Mouse (Mus musculus) hindbrain, embryonic 10.5 days (tissue): Measurements from ENCODE around the gene Jtb. TPM values are rescaled to one million over a fixed set of nuclear protein-coding genes. Genes with fewer than 3 reads are reported as not detected.

ENCODE experiments used
- DNase-seq: peaks from one replicate; pipeline ENCODE4 v3.0.0-alpha.2; 2017; ENCODE audit warnings: low spot score
- H3K27ac ChIP-seq: fragments of 300-500 bp; sonication (generic); 2 replicates; pipeline ENCODE4 v1.5.1; 2016; ENCODE audit warnings: mild to moderate bottlenecking, moderate library complexity
- H3K27me3 ChIP-seq: fragments of 300-500 bp; sonication (generic); 2 replicates; pipeline ENCODE4 v1.6.1; 2016; ENCODE audit warnings: mild to moderate bottlenecking; ENCODE audit not compliant: poor library complexity, insufficient read depth, severe bottlenecking
- H3K36me3 ChIP-seq: fragments of 300-500 bp; sonication (generic); 2 replicates; pipeline ENCODE4 v1.6.1; 2016; ENCODE audit warnings: mild to moderate bottlenecking, moderate library complexity
- H3K4me1 ChIP-seq: fragments of 300-500 bp; sonication (generic); replicated peaks from 2 replicates; pipeline ENCODE4 v1.6.1; 2016; ENCODE audit warnings: mild to moderate bottlenecking
- H3K4me3 ChIP-seq: fragments of 300-500 bp; sonication (generic); 2 replicates; pipeline ENCODE4 v1.5.1; 2016; ENCODE audit warnings: mild to moderate bottlenecking, moderate library complexity
- H3K9me3 ChIP-seq: fragments of 300-500 bp; sonication (generic); 2 replicates; pipeline ENCODE4 v1.6.1; 2016; ENCODE audit warnings: mild to moderate bottlenecking, moderate library complexity
- WGBS: fragments of 180-500 bp; shearing (Covaris S2); methylation state at CpG from one replicate; pipeline ENCODE4 v1.1.7; 2016; 5-methylcytosine and 5-hydroxymethylcytosine counted together
- polyA plus RNA-seq: library from polyadenylated mRNA; unstranded; fragments of >200 nt; fragmentation: Nextera tagmentation; extraction: Ambion mirVana; gene quantifications from 2 replicates; pipeline ENCODE4 v1.2.1, GENCODE M21; 2016

The Jtb gene
- polyA plus RNA-seq, 1 experiment from 2014 or later = 95.7 TPM

DNA sequence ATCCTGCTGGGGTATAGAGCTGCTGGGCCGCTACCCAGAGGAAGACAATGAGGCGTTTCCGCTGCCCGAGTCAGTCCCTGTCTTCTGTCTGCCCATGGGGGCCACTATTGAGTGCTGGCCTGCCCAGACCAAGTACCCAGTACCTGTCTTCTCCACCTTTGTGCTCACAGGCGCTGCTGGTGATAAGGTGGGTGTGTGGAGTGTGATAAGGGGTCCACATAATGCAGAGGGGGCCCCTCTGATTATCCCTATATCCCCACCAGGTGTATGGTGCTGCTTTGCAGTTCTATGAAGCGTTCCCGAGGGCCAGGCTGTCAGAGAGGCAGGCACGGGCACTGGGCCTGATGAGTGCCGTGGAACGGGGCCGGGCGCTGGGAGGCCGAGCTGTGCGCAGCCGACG, 37.6 kb downstream of the Jtb start:
- Histone ChIP-seq H3K36me3 (peaks cover 70% of the 10 kb centered on the region), H3K4me3 (no peak overlapping the region), H3K27ac (no peak overlapping the region), H3K27me3 (no peaks in the 10 kb centered on the region), H3K4me1 (peaks cover 24% of the 10 kb centered on the region), H3K9me3 (no peaks in the 10 kb centered on the region)
- 85% methylated on average over 16 of the region's 16 CpGs for WGBS
- DNase-seq = no peak

DNA sequence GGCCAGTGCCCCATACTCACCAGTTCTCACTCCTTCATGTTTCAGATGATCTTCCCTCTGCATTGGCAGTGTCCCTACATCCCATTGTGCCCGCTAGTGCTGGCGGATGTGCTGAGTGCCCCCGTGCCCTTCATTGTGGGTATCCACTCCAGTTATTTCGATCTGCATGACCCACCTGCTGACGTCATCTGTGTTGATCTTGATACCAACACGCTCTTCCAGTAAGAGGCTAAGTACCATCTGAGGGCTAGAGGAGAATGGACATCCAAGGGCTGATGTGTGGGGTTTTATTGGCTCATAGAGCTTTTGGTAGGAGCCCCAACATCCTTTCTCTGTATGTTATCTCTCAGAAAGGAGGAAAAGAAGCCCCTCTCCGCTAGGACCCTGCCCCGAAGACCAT, 39.4 kb downstream of the Jtb start:
- Histone ChIP-seq H3K4me1 (peaks cover 17% of the 10 kb centered on the region), H3K9me3 (no peaks in the 10 kb centered on the region), H3K36me3 (peaks cover 84% of the 10 kb centered on the region), H3K4me3 (no peak overlapping the region), H3K27ac (no peak overlapping the region), H3K27me3 (no peaks in the 10 kb centered on the region)
- no peak for DNase-seq
- 93% methylated on average over 8 of the region's 8 CpGs for WGBS

DNA sequence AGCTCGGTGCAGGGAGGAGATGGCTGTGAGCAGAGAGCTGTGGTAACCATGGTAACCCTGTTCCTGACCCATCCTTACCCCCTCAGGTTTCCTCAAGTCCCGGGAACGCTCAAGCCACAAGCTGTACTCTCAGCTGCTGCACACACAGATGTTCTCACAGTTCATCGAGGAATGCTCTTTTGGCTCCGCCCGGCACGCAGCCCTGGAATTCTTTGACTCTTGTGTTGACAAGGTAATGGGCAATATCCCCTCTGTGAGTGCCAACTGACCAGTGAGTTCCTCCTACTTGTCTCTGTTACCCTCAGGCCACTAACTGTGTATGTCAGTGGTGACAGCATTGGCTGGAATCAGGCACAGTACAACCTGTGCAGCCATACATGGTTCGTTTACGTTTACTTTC, 40.8 kb downstream of the Jtb start:
- H3K4me1 ChIP-seq = peaks cover 8% of the 10 kb centered on the region; the same call in 1 of the 2 replicates
- H3K27ac ChIP-seq = no peak overlapping the region

DNA sequence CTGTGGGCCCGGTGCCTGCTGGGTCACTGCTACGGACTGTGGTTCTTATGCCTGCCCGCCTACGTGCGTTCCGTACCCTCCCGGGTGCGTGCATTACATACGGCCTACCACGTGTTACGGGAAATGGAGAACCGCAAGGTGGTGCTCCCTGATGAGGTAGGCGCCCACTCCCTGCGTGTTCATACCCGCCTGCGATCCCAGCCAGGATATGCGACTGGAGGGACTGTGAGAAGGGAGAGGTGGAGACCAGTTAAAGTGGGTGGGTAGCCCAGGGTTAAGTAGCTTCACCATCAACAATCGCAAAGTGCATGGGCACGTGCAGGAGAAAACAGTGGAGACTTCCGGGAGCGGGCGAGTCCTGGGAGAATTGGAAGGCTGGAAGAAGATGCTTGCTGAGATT, 42.5 kb downstream of the Jtb start:
- H3K27me3 ChIP-seq = no peaks in the 10 kb centered on the region
- 94% methylated on average over 22 of the region's 22 CpGs for WGBS
- H3K4me3 ChIP-seq = no peak overlapping the region
- H3K9me3 ChIP-seq = no peaks in the 10 kb centered on the region
- peaks cover 5% of the 10 kb centered on the region; the same call in 1 of the 2 replicates for H3K4me1 ChIP-seq
- H3K27ac ChIP-seq = no peak overlapping the region
- DNase-seq = no peak
- H3K36me3 ChIP-seq = peaks cover 98% of the 10 kb centered on the region

More for the DNA sequence above, 40.8 kb downstream of the Jtb start:
- Histone ChIP-seq H3K36me3 (peaks cover 98% of the 10 kb centered on the region), H3K9me3 (no peaks in the 10 kb centered on the region), H3K27me3 (no peaks in the 10 kb centered on the region), H3K4me3 (no peak overlapping the region)
- WGBS = 75% methylated on average over 9 of the region's 9 CpGs
- no peak for DNase-seq

DNA sequence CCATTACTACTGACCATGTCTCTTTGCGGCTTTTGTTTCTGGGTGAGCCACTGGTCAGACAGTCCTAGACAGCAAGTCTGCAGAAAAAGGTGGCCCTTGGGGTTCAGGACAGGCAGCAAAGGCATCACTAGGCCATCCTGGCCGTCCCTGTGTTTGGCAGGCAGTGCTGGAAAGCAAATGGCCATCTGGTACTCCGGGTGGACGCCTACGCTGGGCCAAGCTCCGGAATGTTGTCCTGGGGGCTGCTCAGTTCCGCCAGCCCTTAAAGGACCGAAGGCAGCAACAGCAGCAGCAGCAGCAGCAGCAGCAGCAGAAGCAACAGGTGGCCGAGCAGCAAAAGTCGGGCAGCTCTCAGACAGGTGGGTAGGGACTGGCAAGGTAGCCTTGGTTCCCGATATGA, 43.9 kb downstream of the Jtb start:
- Histone ChIP-seq H3K27ac (no peak overlapping the region), H3K9me3 (no peaks in the 10 kb centered on the region), H3K36me3 (peaks cover 100% of the 10 kb centered on the region), H3K4me1 (peaks cover 5% of the 10 kb centered on the region; the same call in 1 of the 2 replicates), H3K27me3 (no peaks in the 10 kb centered on the region), H3K4me3 (no peak overlapping the region)
- 89% methylated on average over 11 of the region's 11 CpGs for WGBS
- no peak for DNase-seq

DNA sequence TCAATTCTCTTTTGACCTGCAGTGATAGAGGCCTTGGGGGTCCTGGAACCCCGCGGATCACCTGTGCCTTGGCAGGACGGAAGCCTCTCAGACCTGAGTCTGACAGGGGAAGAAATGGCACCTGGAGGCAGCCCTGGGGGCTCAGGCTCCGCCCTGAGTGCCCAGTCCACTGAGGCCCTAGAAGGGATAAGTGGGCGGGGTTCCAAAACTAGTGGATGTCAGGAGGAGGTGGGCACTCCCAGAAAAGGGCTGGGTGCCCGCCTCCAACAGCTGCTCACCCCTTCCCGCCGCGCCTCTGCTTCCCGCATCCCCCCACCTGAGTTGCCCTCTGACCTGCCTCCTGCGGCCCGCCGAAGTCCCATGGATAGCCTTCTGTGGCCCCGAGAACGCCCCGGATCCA, 45.5 kb downstream of the Jtb start:
- Histone ChIP-seq H3K9me3 (no peaks in the 10 kb centered on the region), H3K4me3 (no peak overlapping the region), H3K27me3 (no peaks in the 10 kb centered on the region), H3K4me1 (peaks cover 5% of the 10 kb centered on the region; the same call in 1 of the 2 replicates), H3K36me3 (peaks cover 95% of the 10 kb centered on the region), H3K27ac (peak overlapping the region; percentile 16; the same call in 1 of the 2 replicates)
- DNase-seq = no peak
- 45% methylated on average over 16 of the region's 16 CpGs for WGBS

DNA sequence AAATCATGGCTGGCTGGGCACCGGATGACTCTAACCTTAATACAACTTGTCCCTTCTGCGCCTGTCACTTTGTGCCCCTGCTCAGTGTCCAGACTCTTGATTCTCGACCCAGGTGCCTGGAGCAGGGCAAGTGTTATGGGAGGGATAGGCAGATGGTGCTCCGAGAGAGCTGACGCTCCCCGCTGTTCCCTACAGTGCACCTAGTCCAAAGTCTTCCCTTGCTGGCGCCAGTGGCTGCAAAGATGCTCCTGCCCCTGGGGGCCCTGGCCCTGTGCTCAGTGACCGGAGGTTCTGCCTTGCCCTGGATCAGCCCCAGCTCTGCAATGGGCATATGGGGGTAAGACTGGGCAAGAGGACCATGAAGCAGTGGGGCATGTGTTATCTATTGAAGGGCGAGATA, 46.4 kb downstream of the Jtb start:
- WGBS = 93% methylated on average over 9 of the region's 9 CpGs
- no peak overlapping the region for H3K4me3 ChIP-seq
- no peak overlapping the region for H3K27ac ChIP-seq
- peaks cover 86% of the 10 kb centered on the region for H3K36me3 ChIP-seq
- H3K27me3 ChIP-seq = no peaks in the 10 kb centered on the region
- peaks cover 5% of the 10 kb centered on the region; the same call in 1 of the 2 replicates for H3K4me1 ChIP-seq
- no peaks in the 10 kb centered on the region for H3K9me3 ChIP-seq
- DNase-seq = no peak

DNA sequence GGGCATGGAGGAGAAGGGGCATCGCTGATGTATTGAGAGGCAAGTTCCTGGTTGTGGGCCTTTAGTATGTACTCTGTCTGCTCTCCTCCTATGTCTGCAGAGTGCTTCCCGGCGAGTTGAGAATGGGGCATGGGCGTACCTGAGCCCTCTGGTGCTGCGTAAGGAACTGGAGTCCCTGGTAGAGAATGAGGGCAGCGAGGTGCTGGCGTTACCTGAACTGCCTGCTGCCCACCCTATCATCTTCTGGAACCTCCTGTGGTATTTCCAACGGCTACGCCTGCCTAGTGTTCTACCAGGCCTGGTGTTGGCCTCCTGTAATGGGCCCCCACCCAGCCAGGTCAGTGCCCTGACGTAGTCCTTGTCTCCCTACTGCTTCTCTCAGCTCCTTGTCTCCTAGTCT, 46.8 kb downstream of the Jtb start:
- no peak for DNase-seq
- Histone ChIP-seq H3K4me1 (peaks cover 5% of the 10 kb centered on the region; the same call in 1 of the 2 replicates), H3K36me3 (peaks cover 82% of the 10 kb centered on the region), H3K27ac (no peak overlapping the region), H3K9me3 (no peaks in the 10 kb centered on the region), H3K4me3 (no peak overlapping the region), H3K27me3 (no peaks in the 10 kb centered on the region)
- 97% methylated on average over 10 of the region's 10 CpGs for WGBS

DNA sequence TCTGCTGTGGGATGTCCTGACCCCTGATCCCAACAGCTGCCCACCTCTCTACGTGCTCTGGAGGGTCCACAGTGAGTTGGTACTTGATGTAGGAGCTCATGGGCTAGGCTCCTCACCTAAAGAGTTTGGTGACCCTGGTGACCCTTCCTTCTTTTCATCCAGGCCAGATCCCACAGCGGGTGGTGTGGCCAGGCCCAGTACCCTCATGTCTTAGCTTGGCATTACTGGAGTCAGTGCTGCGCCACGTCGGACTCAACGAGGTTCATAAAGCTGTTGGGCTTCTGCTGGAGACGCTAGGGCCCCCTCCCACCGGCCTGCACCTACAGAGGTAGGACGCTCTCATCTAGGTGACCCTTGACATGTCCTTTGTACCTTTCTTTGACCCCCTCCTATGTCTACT, 47.8 kb downstream of the Jtb start:
- 92% methylated on average over 9 of the region's 9 CpGs for WGBS
- Histone ChIP-seq H3K9me3 (no peaks in the 10 kb centered on the region), H3K36me3 (peaks cover 72% of the 10 kb centered on the region), H3K27me3 (no peaks in the 10 kb centered on the region), H3K27ac (no peak overlapping the region), H3K4me1 (peaks cover 5% of the 10 kb centered on the region; the same call in 1 of the 2 replicates), H3K4me3 (no peak overlapping the region)
- DNase-seq = no peak

DNA sequence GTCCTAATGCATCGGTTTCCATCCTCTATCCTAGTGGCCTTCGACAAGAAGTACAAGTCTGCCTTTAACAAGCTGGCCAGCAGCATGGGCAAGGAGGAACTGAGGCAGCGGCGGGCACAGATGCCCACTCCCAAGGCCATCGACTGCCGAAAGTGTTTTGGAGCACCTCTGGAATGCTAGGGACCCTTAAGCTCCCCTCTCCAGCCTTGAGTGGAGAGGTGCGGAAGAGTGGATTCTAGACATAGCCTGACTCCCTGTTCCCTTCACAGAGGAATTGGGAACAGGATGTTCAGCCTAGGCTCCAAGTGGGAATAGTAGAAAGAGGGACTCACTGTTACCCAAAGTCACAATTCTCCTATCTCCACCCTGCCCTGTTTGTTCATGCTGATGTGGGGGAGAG, 48.3 kb downstream of the Jtb start:
- H3K4me1 ChIP-seq = peaks cover 5% of the 10 kb centered on the region; the same call in 1 of the 2 replicates
- H3K27ac ChIP-seq = no peak overlapping the region
- no peak overlapping the region for H3K4me3 ChIP-seq
- no peaks in the 10 kb centered on the region for H3K9me3 ChIP-seq
- no peaks in the 10 kb centered on the region for H3K27me3 ChIP-seq
- H3K36me3 ChIP-seq = peaks cover 66% of the 10 kb centered on the region
- WGBS = 96% methylated on average over 7 of the region's 7 CpGs
- DNase-seq = no peak

DNA sequence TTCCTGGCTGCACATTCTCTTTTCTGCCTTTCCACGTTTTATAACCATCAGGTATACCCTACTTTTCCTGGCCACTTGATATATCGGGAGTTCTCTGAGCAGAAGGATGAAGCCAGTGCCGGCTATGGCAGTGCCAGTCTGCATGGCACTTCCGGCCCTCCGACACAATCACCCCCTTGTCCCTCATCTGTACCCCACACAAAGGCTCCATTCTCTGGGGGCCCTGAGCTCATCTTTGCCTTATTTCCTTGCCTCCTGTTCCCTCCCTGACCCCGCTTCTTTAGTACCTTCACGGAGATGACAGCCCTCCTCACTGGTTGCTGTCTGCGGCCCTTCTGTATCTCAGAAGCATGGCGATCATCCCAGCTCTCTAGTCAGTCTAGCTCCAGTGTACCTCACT, 49.3 kb downstream of the Jtb start:
- no peak overlapping the region for H3K4me3 ChIP-seq

DNA sequence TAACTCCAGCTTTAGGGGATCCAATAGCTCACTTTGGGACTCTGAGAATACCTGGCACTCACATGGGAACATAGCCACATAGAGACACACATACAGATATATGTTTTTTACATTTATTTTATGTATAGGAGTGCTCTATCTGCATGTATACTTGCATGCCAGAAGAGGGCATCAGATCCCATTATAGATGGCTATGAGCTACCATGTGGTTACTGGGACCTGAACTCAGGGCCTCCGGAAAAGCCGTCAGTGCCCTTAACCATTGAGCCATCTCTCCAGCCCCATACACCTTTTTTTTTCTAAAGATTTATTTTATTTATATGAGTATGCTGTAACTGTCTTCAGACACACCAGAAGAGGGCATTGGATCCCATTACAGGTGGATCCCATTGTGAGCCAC, 52.8 kb downstream of the Jtb start:
- DNase-seq = no peak
- no peak overlapping the region for H3K27ac ChIP-seq
- 92% methylated on average over 2 of the region's 2 CpGs for WGBS
- H3K4me1 ChIP-seq = no peaks in the 10 kb centered on the region
- H3K27me3 ChIP-seq = no peaks in the 10 kb centered on the region
- no peaks in the 10 kb centered on the region for H3K9me3 ChIP-seq
- H3K36me3 ChIP-seq = peaks cover 22% of the 10 kb centered on the region
- H3K4me3 ChIP-seq = no peak overlapping the region

More for the DNA sequence above, 49.3 kb downstream of the Jtb start:
- H3K27me3 ChIP-seq = no peaks in the 10 kb centered on the region
- no peak for DNase-seq
- H3K36me3 ChIP-seq = peaks cover 57% of the 10 kb centered on the region
- no peaks in the 10 kb centered on the region for H3K9me3 ChIP-seq
- 86% methylated on average over 9 of the region's 9 CpGs for WGBS
- H3K27ac ChIP-seq = no peak overlapping the region
- H3K4me1 ChIP-seq = peaks cover 5% of the 10 kb centered on the region; the same call in 1 of the 2 replicates
